Mouse (Mus musculus) CH12.LX (cell line): ENCODE measurements around the gene Gnb1.

Source experiments
- E2F4 ChIP-seq: IDR thresholded peaks from 2 replicates; pipeline ENCODE4 v1.6.1; 2011; ENCODE audit warnings: low read depth, low read length, improper control_type of control experiment; ENCODE audit not compliant: insufficient replicate concordance
- EP300 ChIP-seq: IDR thresholded peaks from 2 replicates; pipeline ENCODE4 v1.6.1; 2011; ENCODE audit warnings: low read length, improper control_type of control experiment
- MEF2A ChIP-seq: IDR thresholded peaks from 2 replicates; pipeline ENCODE4 v1.6.1; 2014; ENCODE audit warnings: low read depth, mild to moderate bottlenecking, inconsistent platforms, low read length, improper control_type of control experiment, borderline replicate concordance
- POLR2A ChIP-seq: IDR thresholded peaks from 2 replicates; pipeline ENCODE4 v1.6.1; 2011; ENCODE audit warnings: low read depth, mild to moderate bottlenecking, improper control_type of control experiment, low read length
- POLR2AphosphoS2 ChIP-seq: IDR thresholded peaks from 2 replicates; pipeline ENCODE4 v1.6.1; 2011; ENCODE audit warnings: low read depth, low read length, improper control_type of control experiment
- RCOR1 ChIP-seq: conservative IDR thresholded peaks from 2 replicates; pipeline ENCODE4 v1.6.1; 2012; ENCODE audit warnings: low read depth, mild to moderate bottlenecking, inconsistent platforms, low read length, improper control_type of control experiment

GRCm38 (mm10) chr4:155471406-155471805, 19.8 kb upstream of the Gnb1 start:
- TF ChIP-seq POLR2A, result no peak
- no peak for TF ChIP-seq MEF2A
- no peak for TF ChIP-seq POLR2AphosphoS2
- TF ChIP-seq EP300, result no peak
- TF ChIP-seq RCOR1, result no peak
- no peak for TF ChIP-seq E2F4
